Mouse (Mus musculus): ENCODE measurements around the gene Rabif.

Gene Rabif

DNA sequence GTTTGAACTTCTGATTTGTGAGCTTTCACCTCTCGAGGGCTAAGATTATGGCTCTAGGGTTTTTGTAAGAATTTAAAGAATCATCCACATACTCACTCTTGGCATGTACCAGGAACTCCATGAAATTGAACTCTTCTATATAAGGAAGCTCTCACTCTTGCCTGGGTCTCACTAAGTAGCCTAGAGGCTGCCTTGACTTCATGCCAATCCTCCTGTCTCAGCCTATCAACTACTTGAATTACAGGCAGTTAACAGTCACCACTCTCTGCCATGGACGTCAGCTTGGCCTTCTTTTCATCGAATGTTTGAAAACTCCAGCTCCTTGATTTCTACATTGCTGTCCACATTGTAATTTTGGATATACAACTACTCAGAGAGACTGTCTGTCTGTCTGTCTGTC is 57.9 kb downstream of the Rabif start:
- DNase-seq (ENCODE audit: low spot score in 2 of 2) = no peak

GRCm38 (mm10) chr1:134555240-134555870 is 60.9 kb downstream of the Rabif start:
- no peak for DNase-seq (ENCODE audit: low spot score in 2 of 2)

- peak; percentile 27 to 30 for DNase-seq (ENCODE audit: low spot score in 2 of 2)
Observed at GRCm38 (mm10) chr1:134555871-134556670, 61.6 kb downstream of the Rabif start.

DNA sequence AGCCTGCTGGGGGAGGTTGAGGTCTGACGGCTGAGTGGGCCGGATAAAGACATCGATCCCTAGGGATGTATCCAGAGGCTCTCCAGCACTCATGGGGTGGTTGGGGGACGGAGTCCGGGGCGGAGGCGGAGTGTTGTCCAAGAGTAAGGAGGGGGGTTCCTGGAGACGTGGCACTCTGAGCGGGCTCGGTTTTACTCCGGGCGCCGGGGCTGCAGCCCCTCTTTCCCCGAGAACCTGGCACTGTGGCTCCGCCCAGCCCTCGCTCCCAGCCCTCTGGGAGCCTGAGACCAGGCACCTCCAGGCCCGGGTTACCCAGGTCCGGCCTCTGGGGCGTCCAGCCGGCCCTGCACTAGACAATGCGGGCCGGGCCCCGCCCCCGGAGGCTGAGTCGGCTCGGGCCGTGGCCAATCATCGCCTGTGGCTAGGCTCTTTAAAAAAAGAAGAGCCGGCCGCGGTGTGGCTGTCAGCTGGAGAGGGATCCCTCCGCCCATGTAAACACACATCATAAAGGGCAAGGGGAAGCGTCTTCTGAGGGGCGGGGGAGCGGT is 62.3 kb downstream of the Rabif start:
- DNase-seq (ENCODE audit: low spot score in 2 of 2) = peak; percentile 94 to 96
